9 mouse cellular contexts compared by ENCODE assay signal in the genomic region with DNA sequence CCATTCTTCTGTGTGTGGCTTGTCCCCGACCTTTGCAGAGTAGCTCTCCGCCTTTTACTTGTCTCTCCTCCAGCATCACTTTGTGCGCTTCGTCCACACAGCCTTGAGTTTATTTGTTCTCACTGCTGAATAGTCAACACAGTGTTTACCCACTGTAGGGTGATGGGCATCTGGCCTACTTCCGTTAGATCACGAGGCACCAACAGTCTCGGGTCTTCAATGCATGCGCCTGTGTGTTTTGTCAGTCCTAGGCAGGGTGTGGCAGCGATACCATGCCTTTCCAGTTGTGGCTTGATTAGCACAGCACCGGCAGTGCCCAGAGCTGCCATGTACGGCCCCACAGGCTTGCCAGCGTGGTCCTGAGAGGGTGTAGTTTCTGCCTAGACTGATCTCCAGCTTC. TPM values are rescaled to one million over a fixed set of nuclear protein-coding genes. Genes with fewer than 3 reads are reported as not detected.
DNase-seq lines count a peak whose midpoint lies in the region; ATAC-seq and TF ChIP-seq lines count a peak whose summit lies in the region.
"Had no signal": no experiment of that assay in that cellular context is flagged by ENCODE, and none has a peak within 500 bp of the region (broad histone marks: within the 10 kb centered on the region; RNA-seq: fewer than 3 reads in every experiment).

No protein-coding gene starts in this region.

- in situ Hi-C loops in ES-E14 (cut with MboI; ENCODE audit: low sequenced_read_pairs in 2 of 2, unreplicated experiment in 2 of 2) = no loop called here

- peaks cover 67% of the 10 kb centered on the region for H3K4me1 ChIP-seq in kidney, embryonic 15.5 days
- H3K4me1 ChIP-seq in ES-E14 (ENCODE audit: control insufficient read depth in 2 of 2, insufficient read depth in 2 of 2, low read length in 2 of 2, poor library complexity in 1 of 2) = peaks cover 16 to 32% of the 10 kb centered on the region in 2 experiments

- H3K9ac ChIP-seq in kidney, embryonic 15.5 days = no peak overlapping the region
- H3K9ac ChIP-seq in ES-E14 (ENCODE audit: insufficient read depth, low read depth, low read length, poor library complexity, severe bottlenecking) = peak overlapping the region; percentile 62

- H3K36me3 ChIP-seq in kidney, embryonic 15.5 days = peaks cover 21% of the 10 kb centered on the region; the same call in 1 of the 2 replicates
- peaks cover 7% of the 10 kb centered on the region; the same call in 1 of the 2 replicates for H3K36me3 ChIP-seq in ES-E14 (ENCODE audit: control insufficient read depth, insufficient read depth, low read length, poor library complexity, severe bottlenecking)

- DNase-seq in kidney, postnatal 4 days = no peak
- no peak for DNase-seq in ES-E14 (ENCODE audit: low read depth, low spot score)
- peak; percentile 75 for DNase-seq in lung, postnatal 36 days
- DNase-seq in layer of hippocampus, adult 8-10 months (ENCODE audit: low spot score in 2 of 2) = no peak
- DNase-seq in frontal cortex, postnatal 10 days (ENCODE audit: low spot score in 2 of 2) = no peak

- 70% methylated on average over 12 of the region's 12 CpGs for WGBS in kidney, embryonic 15.5 days

- no peak overlapping the region for H3K4me2 ChIP-seq in kidney, embryonic 15.5 days

- H3K9me3 ChIP-seq in kidney, embryonic 15.5 days (replicated peaks) = no peaks in the 10 kb centered on the region
- H3K9me3 ChIP-seq in ES-E14 (ENCODE audit: control insufficient read depth, insufficient read depth, low read depth, low read length) = no peaks in the 10 kb centered on the region

- no peak overlapping the region for H3K4me3 ChIP-seq in kidney, embryonic 15.5 days (replicated peaks)
- peak overlapping the region; percentile 42 to 61 for H3K4me3 ChIP-seq in ES-E14 (ENCODE audit: insufficient read depth in 1 of 2, low read depth in 1 of 2, low read length in 2 of 2, poor library complexity in 1 of 2, severe bottlenecking in 1 of 2)
- H3K4me3 ChIP-seq: myocyte had no signal

- H3K27me3 ChIP-seq in kidney, embryonic 15.5 days = no peaks in the 10 kb centered on the region

- ATAC-seq in kidney, embryonic 15.5 days (replicated peaks; ENCODE audit: low FRiP score) = no peak
- ATAC-seq in erythroid progenitor cell, adult 5-6 weeks (replicated peaks; ENCODE audit: low FRiP score, poor library complexity, severe bottlenecking) = peak; percentile 64
- ATAC-seq in frontal cortex, adult (ENCODE audit: low TSS enrichment) = no peak

- peak overlapping the region; percentile 24 for H3K27ac ChIP-seq in kidney, embryonic 15.5 days
- peak overlapping the region; percentile 95 for H3K27ac ChIP-seq in ES-E14 (ENCODE audit: insufficient read depth, low read depth, low read length, poor library complexity, severe bottlenecking)

TF ChIP-seq in ES-E14, 5 proteins besides CTCF, POLR2A, EP300 and RAD21:
- TF ChIP-seq HCFC1 (IDR thresholded peaks at IDR 0.05; ENCODE audit: borderline replicate concordance, insufficient read depth, low read length) = no peak
- no peak for TF ChIP-seq CHD2 (IDR thresholded peaks at IDR 0.05; ENCODE audit: low read depth, low read length)
- TF ChIP-seq MAFK (IDR thresholded peaks at IDR 0.05; ENCODE audit: insufficient read depth, low read depth, low read length) = no peak
- no peak for TF ChIP-seq ZC3H11A (IDR thresholded peaks at IDR 0.05; ENCODE audit: borderline replicate concordance, low read depth, low read length)

RNA-seq across cellular contexts. Expression of a gene that starts 13.6 kb away (rescaled TPM):
- polyA plus RNA-seq in kidney, embryonic 15.5 days (2015; fragmentation: Nextera tagmentation; extraction: Ambion mirVana) = 49.2 and 49.7 TPM in 2 replicates
- 75.1 and 88.5 TPM in 2 replicates for total RNA-seq in ES-E14 (2012; rRNA removed)
- 19.1 and 26.4 TPM in 2 replicates for total RNA-seq in erythroid progenitor cell, adult 5-6 weeks (2015; ENCODE audit: low replicate concordance)
- 11.1 and 25.3 TPM in 2 replicates for total RNA-seq in erythroid progenitor cell, adult 5-6 weeks (2017; ENCODE audit: low replicate concordance)
- 100 to 1,000 TPM; 266 to 288 (median 278) TPM for total RNA-seq in layer of hippocampus, adult 8-10 months (2022)
